Mouse (Mus musculus): ENCODE data around the gene Olfr1342.

Olfr1342 gene

GRCm38 (mm10) chr4:118692412-118692973 lies at the start of gene Olfr1342:
TSS of gene Olfr1342 (minus strand) at chr4:118692756.
- in situ Hi-C loops (cut with MboI), result no loop called here

DNA sequence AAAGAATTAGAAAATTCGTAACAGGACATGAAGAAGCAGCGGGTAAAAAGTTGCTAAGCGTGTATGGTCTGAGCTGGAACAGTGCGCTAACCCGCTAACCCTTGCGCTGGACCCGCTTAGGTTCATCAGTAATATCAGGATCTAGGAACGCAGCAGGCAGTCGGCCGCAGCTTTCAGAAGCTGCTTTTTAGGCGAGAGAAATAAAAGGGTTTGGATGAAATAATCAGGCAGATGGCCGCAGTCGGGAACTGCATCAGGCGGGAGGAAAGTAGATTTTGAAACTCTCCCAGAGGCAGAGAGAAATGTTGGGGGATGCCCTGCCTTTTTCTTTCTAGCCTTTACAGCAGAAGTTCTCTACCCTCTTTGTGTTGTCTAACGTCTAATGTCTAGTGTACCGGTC lies 49.3 kb upstream of the Olfr1342 start:
- in situ Hi-C loops (cut with MboI), result no loop called here

- in situ Hi-C loops (cut with MboI), result no loop called here
Observed at GRCm38 (mm10) chr4:118740988-118741698, 48.6 kb upstream of the Olfr1342 start.

GRCm38 (mm10) chr4:118739574-118739973 lies 47.0 kb upstream of the Olfr1342 start:
- in situ Hi-C loops (cut with MboI), result no loop called here

DNA sequence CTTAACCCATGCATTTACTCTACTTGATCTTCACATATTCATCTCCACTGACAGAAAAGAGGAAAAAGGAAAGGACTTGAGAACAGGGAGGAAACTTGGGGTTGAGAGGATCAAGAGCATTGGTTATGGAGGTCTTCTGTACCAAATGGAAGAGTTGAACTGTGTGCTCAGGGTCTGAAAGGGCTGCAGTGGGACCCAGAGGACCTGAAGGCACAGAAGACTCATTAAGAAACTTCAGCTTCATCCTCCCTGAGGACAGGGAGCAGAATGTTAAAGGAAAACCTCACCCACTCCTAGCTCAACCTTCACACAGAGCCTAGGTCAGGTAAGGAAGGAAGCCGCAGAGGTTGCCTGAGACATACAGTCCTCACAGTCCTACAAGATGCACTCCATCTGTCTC lies 39.3 kb upstream of the Olfr1342 start, which contains the start of gene Olfr1339:
Gene Olfr1339, plus strand, starts transcription at position 301 of the 400 bp plus-strand sequence.
- in situ Hi-C loops (cut with MboI), result no loop called here

- in situ Hi-C loops (cut with MboI), result no loop called here
Observed at GRCm38 (mm10) chr4:118721742-118722483, 29.4 kb upstream of the Olfr1342 start.

- in situ Hi-C loops (cut with MboI), result no loop called here
Observed at GRCm38 (mm10) chr4:118719838-118720237, 27.3 kb upstream of the Olfr1342 start, which contains the start of gene Olfr1340. TSS of gene Olfr1340 (plus strand) at chr4:118720138.

GRCm38 (mm10) chr4:118711656-118712055 lies 19.1 kb upstream of the Olfr1342 start:
- in situ Hi-C loops (cut with MboI), result no loop called here

- in situ Hi-C loops (cut with MboI), result no loop called here
Observed at GRCm38 (mm10) chr4:118708086-118708485, 15.5 kb upstream of the Olfr1342 start.

GRCm38 (mm10) chr4:118703223-118703622 lies 10.7 kb upstream of the Olfr1342 start, which contains the start of gene Olfr1341:
TSS of gene Olfr1341 (plus strand) at chr4:118703523.
- in situ Hi-C loops (cut with MboI), result no loop called here

GRCm38 (mm10) chr4:118693812-118694211 lies 1.3 kb upstream of the Olfr1342 start:
- in situ Hi-C loops (cut with MboI), result no loop called here

DNA sequence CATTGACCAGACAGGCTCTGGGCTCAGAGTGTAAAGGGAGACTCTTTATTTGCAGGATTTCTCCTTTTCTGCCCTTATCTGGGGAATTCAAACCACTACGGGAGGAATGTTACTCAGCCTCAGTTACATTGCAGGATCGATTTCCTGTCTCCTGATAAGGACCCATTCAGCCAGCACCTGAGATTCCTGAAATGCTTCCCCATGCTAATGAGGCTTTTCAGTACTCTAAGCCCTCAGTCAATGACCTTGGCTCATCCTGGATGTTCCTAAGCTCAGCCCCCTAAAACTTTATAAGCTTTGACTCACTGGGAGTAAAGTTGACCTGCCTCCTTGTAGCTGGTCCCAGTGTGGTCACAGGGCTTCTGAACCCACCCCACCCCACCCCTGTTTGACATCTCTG lies 5.5 kb downstream of the Olfr1342 start:
- in situ Hi-C loops (cut with MboI), result no loop called here

- in situ Hi-C loops (cut with MboI), result no loop called here
Observed at GRCm38 (mm10) chr4:118658652-118659051, 33.9 kb downstream of the Olfr1342 start, which contains the start of gene Olfr62. TSS of gene Olfr62 (plus strand) at chr4:118658952.

- in situ Hi-C loops (cut with MboI), result loop anchor here (25.0 kb wide), 2 partner anchors 342 to 517 kb away; partner anchors contain the start of gene Zfp691
Observed at GRCm38 (mm10) chr4:118645234-118645633, 47.3 kb downstream of the Olfr1342 start.

DNA sequence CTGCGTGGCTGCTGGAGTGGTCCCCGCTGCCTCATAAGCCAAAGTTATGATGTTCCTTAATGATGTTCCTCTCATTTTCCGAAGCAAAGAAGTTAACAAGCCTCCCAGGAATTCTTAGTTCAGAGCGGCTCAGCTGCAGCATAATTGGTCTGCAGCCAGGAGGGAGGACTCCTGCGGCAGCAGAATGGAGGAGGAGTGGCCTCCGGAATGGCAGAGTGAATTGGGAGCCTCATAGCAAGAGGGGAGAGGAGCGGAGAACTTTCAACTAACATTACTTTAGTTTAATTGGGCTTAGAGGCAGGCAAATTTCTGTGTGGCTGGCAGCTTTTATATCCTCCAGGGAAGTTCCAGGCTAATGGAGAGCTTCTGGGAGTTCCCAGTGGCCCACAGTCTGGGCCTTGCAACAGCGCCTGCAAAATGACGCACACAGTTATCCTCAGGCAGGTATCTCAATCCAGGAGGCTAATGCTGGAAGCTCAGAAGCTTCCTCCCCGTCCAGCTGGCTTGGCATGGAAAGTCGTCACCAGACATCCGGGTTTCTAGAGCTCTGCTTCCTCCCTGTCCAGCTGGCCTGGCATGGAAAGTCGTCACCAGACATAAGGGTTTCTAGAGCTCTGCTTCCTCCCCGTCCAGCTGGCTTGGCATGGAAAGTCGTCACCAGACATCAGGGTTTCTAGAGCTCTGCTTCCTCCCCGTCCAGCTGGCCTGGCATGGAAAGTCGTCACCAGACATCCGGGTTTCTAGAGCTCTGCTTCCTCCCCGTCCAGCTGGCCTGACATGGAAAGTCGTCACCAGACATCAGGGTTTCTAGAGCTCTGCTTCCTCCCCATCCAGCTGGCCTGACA lies 50.0 kb downstream of the Olfr1342 start:
- in situ Hi-C loops (cut with MboI), result loop anchor here (25.0 kb wide), 2 partner anchors 345 to 520 kb away; partner anchors contain the start of gene Zfp691

Data from mature B cell (primary cell).